Mouse (Mus musculus) limb, embryonic 10.5 days (tissue): ENCODE data around the gene Smim1. TPM values are rescaled to one million over a fixed set of nuclear protein-coding genes. Genes with fewer than 3 reads are reported as not detected.
A peak's percentile ranks its signal among the peaks of the same experiment; 100 is the strongest.

Source experiments
- DNase-seq: peaks from one replicate; pipeline ENCODE4 v3.0.0-alpha.2; 2017; ENCODE audit warnings: low spot score
- H3K27ac ChIP-seq: fragments of 300-500 bp; sonication (generic); 2 replicates; pipeline ENCODE4 v1.5.1; 2016; ENCODE audit warnings: mild to moderate bottlenecking
- H3K27me3 ChIP-seq: fragments of 300-500 bp; sonication (generic); 2 replicates; pipeline ENCODE4 v1.6.1; 2016; ENCODE audit warnings: low read depth, mild to moderate bottlenecking; ENCODE audit not compliant: poor library complexity, severe bottlenecking
- H3K36me3 ChIP-seq: fragments of 300-500 bp; sonication (generic); 2 replicates; pipeline ENCODE4 v1.6.1; 2016; ENCODE audit warnings: mild to moderate bottlenecking, moderate library complexity
- H3K4me1 ChIP-seq: fragments of 300-500 bp; sonication (generic); 2 replicates; pipeline ENCODE4 v1.6.1; 2016
- H3K4me3 ChIP-seq: fragments of 300-500 bp; sonication (generic); 2 replicates; pipeline ENCODE4 v1.5.1; 2016; ENCODE audit warnings: mild to moderate bottlenecking, moderate library complexity
- H3K9me3 ChIP-seq: fragments of 300-500 bp; sonication (generic); replicated peaks from 2 replicates; pipeline ENCODE4 v1.6.1; 2016; ENCODE audit warnings: mild to moderate bottlenecking
- WGBS: fragments of 180-500 bp; shearing (Covaris S2); methylation state at CpG from one replicate; pipeline ENCODE4 v1.1.7; 2016; 5-methylcytosine and 5-hydroxymethylcytosine counted together
- polyA plus RNA-seq: library from polyadenylated mRNA; unstranded; fragments of >200 nt; fragmentation: Nextera tagmentation; extraction: Ambion mirVana; gene quantifications from 2 replicates; pipeline ENCODE4 v1.2.1, GENCODE M21; 2016

Gene Smim1
- polyA plus RNA-seq, 1 experiment from 2014 or later = 12.7 TPM

- peak; percentile 95 for DNase-seq
- H3K27ac ChIP-seq = peak within 1 kb of the TSS; percentile 87
- no peaks in the 10 kb centered on the region for H3K27me3 ChIP-seq
- H3K36me3 ChIP-seq = peaks cover 38% of the 10 kb centered on the region
- peaks cover 27% of the 10 kb centered on the region for H3K4me1 ChIP-seq
- no peaks in the 10 kb centered on the region for H3K9me3 ChIP-seq
- peak within 1 kb of the TSS; percentile 85 for H3K4me3 ChIP-seq
- WGBS = 2% methylated on average over 68 of the region's 68 CpGs
These were observed 51.4 kb downstream of the Smim1 start, which contains the start of the genes Dffb and Cep104 for GRCm38 (mm10) chr4:153974431-153975291. Dffb (minus strand) TSS chr4:153975126. Cep104 (plus strand) TSS chr4:153975194.

Other genes starting within 250 kb of the Smim1 start
- gene A430005L14Rik, start 69.0 kb downstream of the Smim1 start, polyA plus RNA-seq = 147 and 162 TPM in 2 replicates
- 14.8 TPM in 2 replicates for gene Dffb, start 51.1 kb downstream of the Smim1 start, polyA plus RNA-seq
- 21.0 and 22.3 TPM in 2 replicates for gene Cep104, start 51.0 kb downstream of the Smim1 start, polyA plus RNA-seq
- gene Lrrc47, start 14.5 kb downstream of the Smim1 start, polyA plus RNA-seq = 28.3 and 32.2 TPM in 2 replicates
- gene Ccdc27, start 16.4 kb upstream of the Smim1 start, polyA plus RNA-seq = not detected in 2 replicates
- gene Trp73, start 114.0 kb upstream of the Smim1 start, polyA plus RNA-seq = 0.30 and 0.80 TPM in 2 replicates
- 43.8 and 49.0 TPM in 2 replicates for gene Wrap73, start 116.1 kb upstream of the Smim1 start, polyA plus RNA-seq
- gene Tprgl, start 134.4 kb upstream of the Smim1 start, polyA plus RNA-seq = 100 and 102 TPM in 2 replicates
- gene Megf6, start 144.5 kb upstream of the Smim1 start, polyA plus RNA-seq = 33.6 and 43.5 TPM in 2 replicates